Mouse (Mus musculus) ES-E14 (cell line): ENCODE data around the gene Cox17. TPM values are rescaled to one million over a fixed set of nuclear protein-coding genes. Genes with fewer than 3 reads are reported as not detected.

ENCODE experiments used
- DNase-seq: peaks from one replicate; pipeline ENCODE4 v3.0.0-alpha.2; 2013; ENCODE audit warnings: low read depth, low spot score
- H3K27ac ChIP-seq: 2 replicates; pipeline ENCODE4 v1.5.1; 2012; ENCODE audit warnings: low read depth, mild to moderate bottlenecking, low read length, moderate library complexity, mixed read lengths; ENCODE audit not compliant: poor library complexity, insufficient read depth, severe bottlenecking
- H3K36me3 ChIP-seq: 2 replicates; pipeline ENCODE4 v1.6.1; 2012; ENCODE audit warnings: mild to moderate bottlenecking, low read length, moderate library complexity, mixed read lengths; ENCODE audit not compliant: control insufficient read depth, poor library complexity, insufficient read depth, severe bottlenecking
- H3K4me1 ChIP-seq, 2 experiments: fragments of 150-350 bp in 1 of 2; sonication (generic) in 1 of 2; 2 replicates each; pipeline ENCODE4 v1.6.1; 2012; ENCODE audit warnings: low read length in 2 of 2, mild to moderate bottlenecking in 1 of 2, mixed read lengths in 1 of 2; ENCODE audit not compliant: control insufficient read depth in 2 of 2, insufficient read depth in 2 of 2, poor library complexity in 1 of 2
- H3K4me3 ChIP-seq, 2 experiments: fragments of 150-350 bp in 1 of 2; sonication (generic) in 1 of 2; 2 replicates each; pipeline ENCODE4 v1.5.1; 2012; ENCODE audit warnings: low read length in 2 of 2, low read depth in 1 of 2, mild to moderate bottlenecking in 1 of 2, mixed read lengths in 1 of 2; ENCODE audit not compliant: insufficient read depth in 1 of 2, poor library complexity in 1 of 2, severe bottlenecking in 1 of 2
- H3K9ac ChIP-seq: 2 replicates; pipeline ENCODE4 v1.6.1; 2012; ENCODE audit warnings: low read depth, mild to moderate bottlenecking, low read length, mixed read lengths; ENCODE audit not compliant: poor library complexity, insufficient read depth, severe bottlenecking
- H3K9me3 ChIP-seq: fragments of 150-350 bp; sonication (generic); 2 replicates; pipeline ENCODE4 v1.6.1; 2012; ENCODE audit warnings: low read depth, mild to moderate bottlenecking, low read length; ENCODE audit not compliant: control insufficient read depth, insufficient read depth
- CHD2 ChIP-seq: IDR thresholded peaks from 2 replicates; pipeline ENCODE4 v1.6.1; 2014; ENCODE audit warnings: mild to moderate bottlenecking, low read depth, low read length, inconsistent platforms
- HCFC1 ChIP-seq: IDR thresholded peaks from 2 replicates; pipeline ENCODE4 v1.6.1; 2012; ENCODE audit warnings: low read length, inconsistent platforms, borderline replicate concordance; ENCODE audit not compliant: insufficient read depth
- MAFK ChIP-seq: IDR thresholded peaks from 2 replicates; pipeline ENCODE4 v1.6.1; 2014; ENCODE audit warnings: mild to moderate bottlenecking, low read depth, low read length, inconsistent platforms; ENCODE audit not compliant: insufficient read depth
- ZC3H11A ChIP-seq: IDR thresholded peaks from 2 replicates; pipeline ENCODE4 v1.6.1; 2012; ENCODE audit warnings: low read depth, mild to moderate bottlenecking, inconsistent platforms, low read length, borderline replicate concordance
- ZNF384 ChIP-seq: IDR thresholded peaks from 2 replicates; pipeline ENCODE4 v1.6.1; 2012; ENCODE audit warnings: low read depth, low read length, inconsistent platforms
- in situ Hi-C, 2 experiments: fragments of 600-800 bp; cut with MboI; formaldehyde crosslinking; loops; one replicate each; pipeline ENCODE4 v1.15.1; 2025; ENCODE audit warnings: low sequenced_read_pairs in 2 of 2, inconsistent platforms in 1 of 2; ENCODE audit not compliant: unreplicated experiment in 2 of 2
- total RNA-seq: library from RNA; depleted of rRNA; stranded (reverse); fragments of 300-350 nt; gene quantifications from 2 replicates; pipeline ENCODE4 v1.2.3, GENCODE M21; 2012

The Cox17 gene
- total RNA-seq, 1 experiment: 249 TPM

- peaks cover 2 to 6% of the 10 kb centered on the region in 2 experiments; a peak in 2 of 4 replicates for H3K4me1 ChIP-seq
- DNase-seq: peak; percentile 59
- H3K4me3 ChIP-seq: peak overlapping the region; percentile 18 to 37
- in situ Hi-C loops: no loop called here
- no peak overlapping the region for H3K9ac ChIP-seq
- no peak for TF ChIP-seq CHD2
- no peak for TF ChIP-seq ZNF384
- no peak for TF ChIP-seq ZC3H11A
- no peak for TF ChIP-seq HCFC1
- no peak for TF ChIP-seq MAFK
- no peaks in the 10 kb centered on the region for H3K36me3 ChIP-seq
- no peaks in the 10 kb centered on the region for H3K9me3 ChIP-seq
- no peak overlapping the region for H3K27ac ChIP-seq
These were observed 27.8 kb downstream of the Cox17 start for GRCm38 (mm10) chr16:38374379-38375140.

GRCm38 (mm10) chr16:38375182-38375581 lies 28.4 kb downstream of the Cox17 start:
- TF ChIP-seq HCFC1 (no peak), MAFK (no peak), ZC3H11A (no peak), ZNF384 (no peak), CHD2 (no peak)
- in situ Hi-C loops: no loop called here
- no peak for DNase-seq
- H3K9ac ChIP-seq: no peak overlapping the region
- H3K9me3 ChIP-seq: no peaks in the 10 kb centered on the region
- H3K4me3 ChIP-seq: no peak overlapping the region
- no peak overlapping the region for H3K27ac ChIP-seq
- peaks cover 2 to 6% of the 10 kb centered on the region in 2 experiments; a peak in 2 of 4 replicates for H3K4me1 ChIP-seq
- no peaks in the 10 kb centered on the region for H3K36me3 ChIP-seq

- peaks cover 2 to 6% of the 10 kb centered on the region in 2 experiments; a peak in 2 of 4 replicates for H3K4me1 ChIP-seq
- TF ChIP-seq MAFK (no peak), HCFC1 (no peak)
- in situ Hi-C loops: no loop called here
- peak overlapping the region; percentile 14; the same call in 1 of the 2 replicates for H3K9ac ChIP-seq
- no peak overlapping the region for H3K27ac ChIP-seq
- no peaks in the 10 kb centered on the region for H3K9me3 ChIP-seq
- no peak for DNase-seq
- H3K4me3 ChIP-seq: no peak overlapping the region
- H3K36me3 ChIP-seq: no peaks in the 10 kb centered on the region
These were observed 29.5 kb downstream of the Cox17 start for GRCm38 (mm10) chr16:38376163-38376840.

GRCm38 (mm10) chr16:38376841-38377249 lies 30.1 kb downstream of the Cox17 start:
- Histone ChIP-seq H3K9ac (no peak overlapping the region), H3K9me3 (no peaks in the 10 kb centered on the region), H3K27ac (no peak overlapping the region), H3K4me3 (no peak overlapping the region), H3K36me3 (no peaks in the 10 kb centered on the region), H3K4me1 (peaks cover 2 to 6% of the 10 kb centered on the region in 2 experiments; a peak in 2 of 4 replicates)
- TF ChIP-seq ZNF384 (no peak), CHD2 (no peak), MAFK (no peak), ZC3H11A (no peak), HCFC1 (no peak)
- in situ Hi-C loops: no loop called here
- no peak for DNase-seq
